Mouse (Mus musculus) urinary bladder, postnatal 14 days (tissue): ENCODE results near the gene Tex10.
"Not testable (repeated sequence)": the region's sequence is repeated elsewhere in the genome, so short reads cannot be mapped to it uniquely, and the experiment has no call there.

Source experiments
- DNase-seq: peaks from one replicate; pipeline ENCODE4 v3.0.0; 2021; ENCODE audit warnings: low spot score

Gene Tex10

DNA sequence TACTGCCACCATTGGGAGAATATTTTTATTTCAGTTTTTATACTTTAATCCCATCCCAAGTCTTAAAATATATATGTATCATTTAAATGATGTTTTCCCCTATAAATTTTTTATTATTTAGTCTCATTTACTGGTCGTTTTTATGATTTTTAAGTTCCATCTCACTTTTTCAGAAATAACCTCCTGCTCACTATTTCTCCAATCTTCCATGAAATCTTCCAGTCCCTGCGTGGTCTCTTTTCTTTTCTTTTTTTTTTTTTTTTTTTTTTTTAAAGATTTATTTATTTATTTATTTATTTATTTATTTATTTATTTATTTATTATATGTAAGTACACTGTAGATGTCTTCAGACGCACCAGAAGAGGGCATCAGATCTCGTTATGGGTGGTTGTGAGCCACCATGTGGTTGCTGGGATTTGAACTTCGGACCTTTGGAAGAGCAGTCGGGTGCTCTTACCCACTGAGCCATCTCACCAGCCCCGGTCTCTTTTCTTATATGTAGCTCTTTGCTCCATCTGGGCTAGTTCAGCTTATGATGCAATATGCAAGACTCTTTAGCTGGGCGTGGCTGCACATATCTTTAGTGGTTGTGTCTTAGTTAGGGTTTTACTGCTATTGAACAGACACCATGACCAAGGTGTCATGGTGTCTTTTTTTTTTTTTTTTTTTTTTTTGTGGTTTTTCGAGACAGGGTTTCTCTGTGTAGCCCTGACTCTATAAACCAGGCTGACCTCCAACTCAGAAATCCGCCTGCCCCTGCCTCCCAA lies 67.4 kb downstream of the Tex10 start:
- DNase-seq = not testable (repeated sequence)

DNA sequence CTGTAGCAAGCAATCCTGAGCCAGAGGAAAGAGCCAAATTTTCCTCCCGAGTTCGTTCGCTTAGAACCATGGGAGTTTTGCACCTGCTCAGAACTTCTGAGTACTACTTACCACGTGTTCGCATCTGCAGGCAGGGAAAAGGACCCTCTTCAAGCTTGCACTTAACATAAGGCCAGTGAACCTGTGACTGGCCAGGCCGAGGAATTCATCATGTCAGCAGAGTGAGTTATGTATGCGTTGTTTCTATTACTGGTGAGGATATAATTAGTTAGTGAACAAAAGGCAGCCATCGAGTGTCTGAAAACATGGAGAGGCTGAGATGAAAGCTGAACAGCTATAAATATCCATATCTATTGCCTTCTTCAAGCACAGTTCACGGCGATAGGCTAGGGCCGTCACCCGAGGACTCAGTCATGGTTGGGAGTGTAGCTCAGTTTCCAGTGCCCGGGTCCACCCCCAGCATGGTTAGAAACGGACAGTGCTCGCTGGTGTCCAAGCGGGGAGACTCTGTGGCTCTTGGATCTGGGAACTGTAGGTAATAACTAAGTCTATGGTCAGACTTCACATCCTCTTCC lies 70.1 kb downstream of the Tex10 start:
- DNase-seq = no peak

DNA sequence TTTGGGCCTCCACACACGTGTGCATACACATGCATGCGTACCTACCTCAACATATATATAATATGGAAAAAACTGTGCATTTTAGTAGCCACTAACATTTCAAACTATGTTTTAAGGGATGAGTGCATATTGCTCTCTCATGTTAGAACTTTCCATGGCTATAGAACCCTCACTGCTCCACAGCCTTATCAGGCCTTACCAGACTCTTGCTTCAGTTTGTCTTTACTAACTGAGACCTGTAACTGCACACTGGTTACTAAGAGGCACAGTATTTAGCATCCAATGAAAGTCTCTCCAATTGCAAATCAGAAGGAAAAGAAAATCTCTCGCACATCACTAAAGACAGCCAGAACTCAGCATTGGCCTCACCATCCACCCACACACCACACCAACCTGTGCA lies 76.3 kb downstream of the Tex10 start:
- no peak for DNase-seq

DNA sequence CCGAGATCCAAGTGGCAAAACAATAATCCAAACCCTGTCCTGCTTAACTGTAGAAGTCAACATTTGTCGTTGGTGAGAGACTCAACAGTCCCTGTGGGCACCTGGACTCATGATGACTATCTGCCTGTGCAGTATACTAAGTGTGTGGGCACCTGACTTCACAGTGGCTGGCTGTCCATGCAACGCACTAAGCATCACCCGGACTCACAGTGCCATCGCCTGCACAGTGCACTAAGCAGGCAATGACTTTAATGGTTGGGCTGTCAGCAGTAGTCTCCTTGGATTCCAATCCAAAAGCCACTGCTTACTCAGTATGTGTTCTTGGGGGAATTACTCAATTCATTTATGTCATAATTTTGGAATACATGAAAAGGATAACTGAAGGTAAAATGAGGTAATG lies 90.8 kb downstream of the Tex10 start:
- DNase-seq = no peak

DNA sequence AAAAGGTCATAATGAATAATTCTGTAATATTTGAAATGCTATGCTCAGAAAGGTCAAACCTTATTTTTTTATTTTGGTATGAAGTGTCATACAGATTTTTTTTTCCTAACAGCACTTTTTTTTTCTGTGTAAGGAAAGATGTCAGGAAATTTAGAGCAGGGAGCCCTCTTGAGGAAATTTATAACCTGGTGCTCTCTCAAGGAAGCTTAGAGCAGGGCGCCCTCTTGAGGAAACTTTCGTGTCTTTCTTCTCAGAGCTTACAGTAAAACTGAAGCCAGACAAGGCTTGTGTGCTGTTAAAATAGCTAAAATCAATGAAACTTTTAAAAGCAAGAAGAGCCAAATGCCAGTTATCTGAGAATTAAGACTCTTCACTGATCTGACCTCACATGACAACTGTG lies 92.3 kb downstream of the Tex10 start:
- peak; percentile 85 for DNase-seq
